ENCODE assay signal across 14 mouse cellular contexts in genomic region chr19:4203148-4203547, GRCm38 (mm10). TPM values are rescaled to one million over a fixed set of nuclear protein-coding genes. Genes with fewer than 3 reads are reported as not detected.
DNase-seq lines count a peak whose midpoint lies in the region; ATAC-seq and TF ChIP-seq lines count a peak whose summit lies in the region.
"Had no signal": no experiment of that assay in that cellular context is flagged by ENCODE, and none has a peak within 500 bp of the region (broad histone marks: within the 10 kb centered on the region; RNA-seq: fewer than 3 reads in every experiment).

No protein-coding gene starts in this region.

- H3K27ac ChIP-seq in left cerebral cortex, adult 2 months = peak overlapping the region; percentile 95; the same call in 1 of the 2 replicates
- 0 out of 2 replicates have a peak overlapping the region, but pooled peaks have one; percentile 52 for H3K27ac ChIP-seq in liver, embryonic 12.5 days
- H3K27ac ChIP-seq: embryonic facial prominence, embryonic 13.5 days; forebrain, embryonic 15.5 days; midbrain, embryonic 15.5 days had no signal

- H3K9me3 ChIP-seq in liver, embryonic 12.5 days (replicated peaks) = no peaks in the 10 kb centered on the region
- H3K9me3 ChIP-seq: embryonic facial prominence, embryonic 13.5 days; forebrain, embryonic 15.5 days; midbrain, embryonic 15.5 days had no signal

- no peak overlapping the region for H3K9ac ChIP-seq in liver, embryonic 12.5 days
- H3K9ac ChIP-seq: midbrain, embryonic 15.5 days had no signal

- WGBS in liver, embryonic 12.5 days (ENCODE audit: insufficient replicate concordance) = 47% methylated on average over 3 of the region's 3 CpGs

- no peak overlapping the region for H3K4me2 ChIP-seq in liver, embryonic 12.5 days

- intact Hi-C loops in left cerebral cortex, adult 2 months (cut with DNase I) = loop anchor here (5.0 kb wide), 1 partner anchor 106 kb away; the partner anchor contains the start of genes Cdk2ap2 and Pitpnm1
- intact Hi-C loops in left cerebral cortex, postnatal 10 days (cut with DNase I) = loop anchor here (5.0 kb wide), 1 partner anchor 76 kb away; the partner anchor contains the start of gene Aip

- peaks cover 41% of the 10 kb centered on the region for H3K27me3 ChIP-seq in liver, embryonic 12.5 days (replicated peaks)
- H3K27me3 ChIP-seq: forebrain, embryonic 15.5 days; midbrain, embryonic 15.5 days had no signal

- H3K4me1 ChIP-seq in liver, embryonic 12.5 days = peaks cover 50% of the 10 kb centered on the region

- no peak overlapping the region for H3K4me3 ChIP-seq in left cerebral cortex, adult 2 months
- H3K4me3 ChIP-seq in liver, embryonic 12.5 days = no peak overlapping the region
- H3K4me3 ChIP-seq: embryonic facial prominence, embryonic 13.5 days had no signal

- peaks cover 24% of the 10 kb centered on the region for H3K36me3 ChIP-seq in liver, embryonic 12.5 days
- H3K36me3 ChIP-seq: midbrain, embryonic 15.5 days had no signal

- no peak for ATAC-seq in liver, embryonic 12.5 days
- no peak for ATAC-seq in monocyte, adult 5-6 weeks (replicated peaks; ENCODE audit: insufficient number of reproducible peaks, low FRiP score, low TSS enrichment, poor library complexity, severe bottlenecking)
- ATAC-seq: forebrain, embryonic 15.5 days; midbrain, embryonic 15.5 days had no signal

- no peak for DNase-seq in left cerebral cortex, adult 2 months (ENCODE audit: extremely low spot score in 1 of 2, low spot score in 2 of 2)
- no peak for DNase-seq in left cerebral cortex, postnatal 10 days (ENCODE audit: extremely low spot score in 1 of 2, low spot score in 2 of 2)
- DNase-seq in thymus, postnatal 0 days (ENCODE audit: low spot score) = peak; percentile 39
- DNase-seq in thymus, adult 18-20 months = no peak
- no peak for DNase-seq in adrenal gland, adult (ENCODE audit: inconsistent age in 2 of 2, low spot score in 1 of 2)
- DNase-seq: adrenal gland, postnatal 25 days; cerebellum, adult 9-10 months had no signal

- TF ChIP-seq CTCF in left cerebral cortex, adult 2 months (IDR thresholded peaks at IDR 0.05) = no peak; the same call in 1 of the 2 replicates

RNA-seq across cellular contexts. Expression of gene Rad9a, which starts 1.7 kb away (rescaled TPM):
- total RNA-seq in left cerebral cortex, adult 2 months (2021) = 10 to 100 TPM in 1 of 2 experiments, 1 to 10 TPM in 1; 8.7 to 10.1 TPM
- total RNA-seq in left cerebral cortex, postnatal 10 days (2021) = 1 to 10 TPM; 8.9 to 9.3 TPM
- polyA plus RNA-seq in thymus, postnatal 0 days (2015; fragmentation: Nextera tagmentation; extraction: Ambion mirVana) = 29.8 and 33.2 TPM in 2 replicates
- polyA plus RNA-seq in liver, embryonic 12.5 days (2016; fragmentation: Nextera tagmentation; extraction: Ambion mirVana) = 26.5 and 26.8 TPM in 2 replicates
- 19.1 to 26.3 TPM (median 20.7 TPM) in 3 replicates for total RNA-seq in monocyte, adult 5-6 weeks (2017)

RNA-seq across cellular contexts. Expression of gene Clcf1, which starts 10.9 kb away (rescaled TPM):
- total RNA-seq in left cerebral cortex, adult 2 months (2021) = 1 to 10 TPM; 1.3 to 2.1 TPM
- total RNA-seq in left cerebral cortex, postnatal 10 days (2021) = 1 to 10 TPM; 1.5 to 1.7 TPM
- 2.1 and 2.5 TPM in 2 replicates for polyA plus RNA-seq in thymus, postnatal 0 days (2015; fragmentation: Nextera tagmentation; extraction: Ambion mirVana)
- 0.73 and 1.3 TPM in 2 replicates for polyA plus RNA-seq in liver, embryonic 12.5 days (2016; fragmentation: Nextera tagmentation; extraction: Ambion mirVana)
- total RNA-seq in monocyte, adult 5-6 weeks (2017) = 10.2 to 28.8 TPM (median 19.7 TPM) in 3 replicates

RNA-seq across cellular contexts. Expression of gene AC109138.7, which starts 11.0 kb away (rescaled TPM):
- total RNA-seq in left cerebral cortex, adult 2 months (2021) = not detected
- total RNA-seq in left cerebral cortex, postnatal 10 days (2021) = not detected
- polyA plus RNA-seq in thymus, postnatal 0 days (2015; fragmentation: Nextera tagmentation; extraction: Ambion mirVana) = not detected in 2 replicates
- polyA plus RNA-seq in liver, embryonic 12.5 days (2016; fragmentation: Nextera tagmentation; extraction: Ambion mirVana) = not detected in 2 replicates
- total RNA-seq in monocyte, adult 5-6 weeks (2017) = not detected in 3 replicates
- total RNA-seq: adrenal gland, postnatal 25 days; layer of hippocampus, adult 8-10 months had no signal
- polyA plus RNA-seq: embryonic facial prominence, embryonic 13.5 days; forebrain, embryonic 15.5 days; gonadal fat pad, adult 2 months; midbrain, embryonic 15.5 days had no signal

RNA-seq across cellular contexts. Expression of gene Ppp1ca, which starts 11.3 kb away (rescaled TPM):
- 100 to 1,000 TPM; 293 to 306 TPM for total RNA-seq in left cerebral cortex, adult 2 months (2021)
- 100 to 1,000 TPM; 331 to 336 TPM for total RNA-seq in left cerebral cortex, postnatal 10 days (2021)
- polyA plus RNA-seq in thymus, postnatal 0 days (2015; fragmentation: Nextera tagmentation; extraction: Ambion mirVana) = 995 and 1,030 TPM in 2 replicates
- polyA plus RNA-seq in liver, embryonic 12.5 days (2016; fragmentation: Nextera tagmentation; extraction: Ambion mirVana) = 572 and 577 TPM in 2 replicates
- total RNA-seq in monocyte, adult 5-6 weeks (2017) = 479 to 544 TPM (median 541 TPM) in 3 replicates

RNA-seq across cellular contexts. Expression of gene Tbc1d10c, which starts 12.1 kb away (rescaled TPM):
- 1 to 10 TPM; 1.4 to 1.5 TPM for total RNA-seq in left cerebral cortex, adult 2 months (2021)
- 1 to 10 TPM; 2.0 to 3.5 TPM for total RNA-seq in left cerebral cortex, postnatal 10 days (2021)
- polyA plus RNA-seq in thymus, postnatal 0 days (2015; fragmentation: Nextera tagmentation; extraction: Ambion mirVana) = 322 and 323 TPM in 2 replicates
- 4.3 and 4.9 TPM in 2 replicates for polyA plus RNA-seq in liver, embryonic 12.5 days (2016; fragmentation: Nextera tagmentation; extraction: Ambion mirVana)
- 71.5 to 178 TPM (median 83.5 TPM) in 3 replicates for total RNA-seq in monocyte, adult 5-6 weeks (2017)
